Mouse (Mus musculus) forebrain, embryonic 15.5 days (tissue): ENCODE data around the gene Irf9. TPM values are rescaled to one million over a fixed set of nuclear protein-coding genes. Genes with fewer than 3 reads are reported as not detected.

ENCODE experiments used
- ATAC-seq: fragments of 200-750 bp; cut with Nextera tagmentation; replicated peaks from 2 replicates; pipeline ENCODE4 v1.8.0; 2017; ENCODE audit warnings: mild to moderate bottlenecking, moderate TSS enrichment, moderate library complexity
- H3K27ac ChIP-seq: fragments of 300-500 bp; sonication (generic); replicated peaks from 2 replicates; pipeline ENCODE4 v1.5.1; 2015; ENCODE audit warnings: mild to moderate bottlenecking, inconsistent platforms
- H3K27me3 ChIP-seq: fragments of 300-500 bp; sonication (generic); 2 replicates; pipeline ENCODE4 v1.6.1; 2015; ENCODE audit warnings: inconsistent platforms
- H3K36me3 ChIP-seq: fragments of 300-500 bp; sonication (generic); 2 replicates; pipeline ENCODE4 v1.6.1; 2015; ENCODE audit warnings: mild to moderate bottlenecking, inconsistent platforms
- H3K4me1 ChIP-seq: fragments of 300-500 bp; sonication (generic); 2 replicates; pipeline ENCODE4 v1.6.1; 2015; ENCODE audit warnings: inconsistent platforms
- H3K4me2 ChIP-seq: fragments of 300-500 bp; sonication (generic); replicated peaks from 2 replicates; pipeline ENCODE4 v1.6.1; 2015; ENCODE audit warnings: mild to moderate bottlenecking, inconsistent platforms
- H3K4me3 ChIP-seq: fragments of 300-500 bp; sonication (generic); 2 replicates; pipeline ENCODE4 v1.5.1; 2015; ENCODE audit warnings: mild to moderate bottlenecking, inconsistent platforms
- H3K9ac ChIP-seq: fragments of 300-500 bp; sonication (generic); replicated peaks from 2 replicates; pipeline ENCODE4 v1.6.1; 2015; ENCODE audit warnings: mild to moderate bottlenecking, inconsistent platforms
- H3K9me3 ChIP-seq: fragments of 300-500 bp; sonication (generic); 2 replicates; pipeline ENCODE4 v1.6.1; 2016; ENCODE audit warnings: inconsistent platforms
- WGBS: fragments of 180-500 bp; shearing (Covaris S2); methylation state at CpG from one replicate; pipeline ENCODE4 v1.1.7; 2015; ENCODE audit warnings: mixed read lengths; 5-methylcytosine and 5-hydroxymethylcytosine counted together
- polyA plus RNA-seq: library from polyadenylated mRNA; unstranded; fragments of >200 nt; fragmentation: Nextera tagmentation; extraction: Ambion mirVana; gene quantifications from 2 replicates; pipeline ENCODE4 v1.2.1, GENCODE M21; 2015

Gene Irf9
- polyA plus RNA-seq, 1 experiment from 2014 or later, result 7.2 TPM

- peaks cover 80% of the 10 kb centered on the region for H3K36me3 ChIP-seq
These were observed 24.9 kb downstream of the Irf9 start for GRCm38 (mm10) chr14:55628077-55628827.

DNA sequence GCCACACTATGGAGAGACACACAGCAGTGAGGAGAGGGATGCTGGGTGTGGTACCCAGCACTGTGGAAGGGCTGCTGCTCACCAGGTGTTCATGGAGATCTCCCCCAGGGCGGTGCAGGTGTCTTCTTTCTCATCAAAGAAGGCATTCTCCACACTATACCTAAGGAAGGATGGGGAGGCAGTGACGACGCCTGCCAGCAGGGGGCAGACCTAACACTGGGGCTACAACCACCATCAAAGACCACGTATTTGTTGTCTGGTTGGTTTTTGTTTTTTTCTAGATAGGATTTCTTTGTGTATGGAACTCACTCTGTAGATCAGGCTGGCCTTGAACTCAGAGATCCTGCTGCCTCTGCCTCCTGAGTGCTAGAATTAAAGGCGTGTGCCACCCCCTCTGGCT is 25.9 kb downstream of the Irf9 start:
- WGBS, result 49% methylated on average over 5 of the region's 5 CpGs
- no peak for ATAC-seq
- peaks cover 3% of the 10 kb centered on the region for H3K4me1 ChIP-seq
- no peak overlapping the region for H3K4me3 ChIP-seq
- no peaks in the 10 kb centered on the region for H3K9me3 ChIP-seq
- H3K27ac ChIP-seq, result no peak overlapping the region
- no peak overlapping the region for H3K4me2 ChIP-seq
- H3K27me3 ChIP-seq, result no peaks in the 10 kb centered on the region
- peaks cover 84% of the 10 kb centered on the region for H3K36me3 ChIP-seq
- no peak overlapping the region for H3K9ac ChIP-seq

More at GRCm38 (mm10) chr14:55628077-55628827, 24.9 kb downstream of the Irf9 start:
- no peak overlapping the region for H3K9ac ChIP-seq
- 92% methylated on average over 27 of the region's 27 CpGs for WGBS
- no peak overlapping the region for H3K4me2 ChIP-seq
- H3K4me1 ChIP-seq, result no peaks in the 10 kb centered on the region
- ATAC-seq, result no peak
- H3K9me3 ChIP-seq, result no peaks in the 10 kb centered on the region
- no peak overlapping the region for H3K4me3 ChIP-seq
- no peaks in the 10 kb centered on the region for H3K27me3 ChIP-seq
- H3K27ac ChIP-seq, result no peak overlapping the region

DNA sequence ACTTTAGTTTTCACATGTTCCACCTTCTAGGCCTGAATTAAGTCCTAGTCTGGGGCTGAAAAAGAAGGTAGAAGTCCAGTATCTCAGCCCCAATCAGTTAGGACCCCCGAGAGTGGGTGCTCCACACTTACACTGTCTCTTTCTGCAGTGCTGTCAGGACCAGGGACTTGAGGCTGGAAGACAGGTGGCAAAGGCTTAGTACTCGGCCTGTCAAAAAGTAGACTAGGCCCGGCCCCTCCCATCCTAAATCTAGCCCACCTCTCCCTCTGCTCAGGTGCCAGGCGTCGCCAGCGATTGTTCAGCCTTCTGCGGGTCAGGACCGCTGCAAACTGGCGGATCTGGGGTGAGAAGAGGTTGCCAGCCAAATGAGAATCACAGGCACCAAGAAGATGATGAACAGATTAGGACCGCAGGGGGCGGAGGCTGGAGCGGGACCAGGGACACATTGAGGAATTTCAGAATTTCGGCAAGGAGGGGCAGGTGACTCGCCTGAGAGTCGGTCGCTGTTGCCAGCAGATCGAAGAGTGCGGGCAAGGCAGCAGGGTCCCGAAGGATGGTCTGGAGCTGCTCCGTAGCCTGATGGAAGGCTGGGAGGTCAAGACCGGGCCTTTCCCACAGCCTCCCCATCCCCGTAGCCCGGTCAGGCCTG is 31.6 kb downstream of the Irf9 start:
- peaks cover 17% of the 10 kb centered on the region for H3K4me1 ChIP-seq
- H3K4me3 ChIP-seq, result peak overlapping the region; percentile 77
- H3K9me3 ChIP-seq, result no peaks in the 10 kb centered on the region
- peaks cover 67% of the 10 kb centered on the region for H3K36me3 ChIP-seq
- H3K9ac ChIP-seq, result peak overlapping the region; percentile 80
- H3K4me2 ChIP-seq, result peak overlapping the region; percentile 91
- H3K27me3 ChIP-seq, result no peaks in the 10 kb centered on the region
- ATAC-seq, result peak; percentile 85
- H3K27ac ChIP-seq, result peak overlapping the region; percentile 89
- WGBS, result 4% methylated on average over 23 of the region's 23 CpGs

- H3K4me3 ChIP-seq, result peak within 1 kb of the TSS; percentile 77
- H3K27ac ChIP-seq, result peak within 1 kb of the TSS; percentile 89
- H3K9me3 ChIP-seq, result no peaks in the 10 kb centered on the region
- WGBS, result 1% methylated on average over 33 of the region's 33 CpGs
- peaks cover 17% of the 10 kb centered on the region for H3K4me1 ChIP-seq
- ATAC-seq, result peak; percentile 93
- peak within 1 kb of the TSS; percentile 91 for H3K4me2 ChIP-seq
- peaks cover 67% of the 10 kb centered on the region for H3K36me3 ChIP-seq
- no peaks in the 10 kb centered on the region for H3K27me3 ChIP-seq
- H3K9ac ChIP-seq, result peak within 1 kb of the TSS; percentile 80
These were observed 32.2 kb downstream of the Irf9 start, which contains the start of gene Ipo4 for GRCm38 (mm10) chr14:55635523-55636007. Gene Ipo4 (minus strand): TSS chr14:55635957.

DNA sequence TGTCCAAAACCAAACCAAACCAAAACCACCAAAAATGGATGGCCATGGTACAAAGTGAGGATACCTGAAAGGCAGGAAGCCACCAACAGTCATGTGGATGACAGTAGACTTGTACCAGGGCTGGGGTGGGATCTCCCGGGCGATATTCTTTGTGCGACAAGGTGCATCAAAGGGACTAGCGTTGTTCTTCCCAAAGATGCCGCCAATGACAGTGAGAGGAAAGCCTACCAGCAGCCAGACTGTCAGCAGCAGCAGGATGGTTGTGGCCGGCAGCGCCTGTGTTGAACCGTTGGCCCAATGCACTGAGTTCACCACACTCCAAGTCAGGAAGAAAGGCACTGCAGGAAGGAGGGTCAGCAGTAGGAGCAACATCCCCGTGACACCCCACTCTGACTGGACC is 34.4 kb downstream of the Irf9 start, which contains the start of gene Gm49378:
Gene Gm49378, minus strand, starts transcription at position 101 of the 400 bp plus-strand sequence.
- H3K9me3 ChIP-seq, result no peaks in the 10 kb centered on the region
- ATAC-seq, result no peak
- H3K9ac ChIP-seq, result no peak within 1 kb of the TSS
- no peak within 1 kb of the TSS for H3K27ac ChIP-seq
- peaks cover 25% of the 10 kb centered on the region for H3K4me1 ChIP-seq
- no peak within 1 kb of the TSS for H3K4me2 ChIP-seq
- no peaks in the 10 kb centered on the region for H3K27me3 ChIP-seq
- WGBS, result 94% methylated on average over 9 of the region's 9 CpGs
- no peak within 1 kb of the TSS for H3K4me3 ChIP-seq
- H3K36me3 ChIP-seq, result peaks cover 56% of the 10 kb centered on the region

DNA sequence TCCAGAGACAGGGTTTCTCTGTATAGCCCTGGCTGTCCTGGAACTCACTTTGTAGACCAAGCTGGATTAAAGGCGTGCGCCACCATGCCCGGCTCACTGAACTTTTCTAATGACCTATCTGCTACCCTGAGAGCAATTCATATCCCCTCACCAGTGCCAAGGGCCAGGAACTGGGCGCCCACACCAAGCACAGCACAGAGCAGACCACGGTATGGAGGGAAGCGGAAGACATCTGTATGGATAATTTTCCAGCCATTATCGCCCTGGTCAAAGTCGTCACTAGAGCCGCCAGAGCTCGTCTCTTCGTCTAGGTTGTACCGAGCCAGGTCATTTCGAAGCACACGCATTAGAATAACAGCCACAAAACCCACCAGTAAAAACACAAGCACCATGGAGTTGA is 37.4 kb downstream of the Irf9 start:
- H3K9me3 ChIP-seq, result no peaks in the 10 kb centered on the region
- H3K4me2 ChIP-seq, result no peak overlapping the region
- no peaks in the 10 kb centered on the region for H3K27me3 ChIP-seq
- 98% methylated on average over 14 of the region's 14 CpGs for WGBS
- H3K4me1 ChIP-seq, result peaks cover 28% of the 10 kb centered on the region
- no peak overlapping the region for H3K9ac ChIP-seq
- ATAC-seq, result no peak
- no peak overlapping the region for H3K27ac ChIP-seq
- H3K36me3 ChIP-seq, result peaks cover 47% of the 10 kb centered on the region
- H3K4me3 ChIP-seq, result no peak overlapping the region

DNA sequence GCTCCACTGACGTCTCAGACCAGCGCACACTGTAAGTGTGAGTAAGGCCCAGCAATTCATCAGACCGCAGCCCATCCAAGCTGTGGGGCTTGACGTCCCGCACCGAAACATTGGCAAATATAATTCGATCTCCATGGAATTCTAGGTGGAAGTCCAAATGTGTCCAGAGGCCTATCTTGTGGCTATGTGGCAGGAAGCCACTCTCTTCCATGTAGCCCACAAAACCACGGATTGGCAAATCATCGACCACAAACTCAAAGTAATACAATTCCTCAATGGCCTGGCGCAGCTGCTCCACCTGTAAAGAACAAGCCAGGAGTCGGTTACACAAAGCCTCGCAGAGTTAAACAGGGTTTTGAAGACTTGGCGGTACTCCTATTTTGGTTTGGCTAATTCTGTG is 37.9 kb downstream of the Irf9 start:
- H3K9ac ChIP-seq, result no peak overlapping the region
- 97% methylated on average over 13 of the region's 13 CpGs for WGBS
- ATAC-seq, result no peak
- H3K4me1 ChIP-seq, result peaks cover 23% of the 10 kb centered on the region
- H3K27ac ChIP-seq, result no peak overlapping the region
- no peak overlapping the region for H3K4me2 ChIP-seq
- H3K9me3 ChIP-seq, result no peaks in the 10 kb centered on the region
- H3K36me3 ChIP-seq, result peaks cover 45% of the 10 kb centered on the region
- H3K4me3 ChIP-seq, result no peak overlapping the region
- H3K27me3 ChIP-seq, result no peaks in the 10 kb centered on the region

DNA sequence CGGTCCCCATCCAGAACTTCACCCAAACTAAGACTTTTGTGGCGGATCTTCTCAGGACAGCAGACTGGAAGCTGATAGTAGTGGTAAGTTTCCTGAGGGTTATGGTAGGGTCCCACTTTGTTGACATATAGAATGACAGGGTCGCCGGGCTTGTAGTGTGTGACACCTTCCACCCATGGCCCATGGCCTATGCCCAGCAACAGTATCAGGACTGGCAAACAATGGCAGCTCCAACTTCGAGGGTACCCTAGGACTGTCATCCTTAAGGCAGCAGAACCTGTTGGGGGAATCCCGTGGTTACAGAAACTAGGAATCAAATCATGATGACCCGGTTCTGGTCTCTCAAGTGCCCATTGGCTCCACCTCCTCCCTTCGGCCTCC is 39.3 kb downstream of the Irf9 start:
- peaks cover 34% of the 10 kb centered on the region for H3K36me3 ChIP-seq
- 20% methylated on average over 8 of the region's 8 CpGs for WGBS

GRCm38 (mm10) chr14:55643060-55643907 is 39.9 kb downstream of the Irf9 start, which contains the start of gene Tm9sf1:
Gene Tm9sf1 (minus strand): TSS chr14:55643806.
- Histone ChIP-seq H3K9ac (peak within 1 kb of the TSS; percentile 86), H3K27ac (peak within 1 kb of the TSS; percentile 94), H3K4me1 (peaks cover 22% of the 10 kb centered on the region), H3K9me3 (no peaks in the 10 kb centered on the region), H3K4me2 (peak within 1 kb of the TSS; percentile 76), H3K4me3 (peak within 1 kb of the TSS; percentile 71), H3K27me3 (no peaks in the 10 kb centered on the region), H3K36me3 (peaks cover 28% of the 10 kb centered on the region)
- WGBS, result under 1% methylated on average over 83 of the region's 89 CpGs
- peak; percentile 92 for ATAC-seq

More for the DNA sequence above, 39.3 kb downstream of the Irf9 start:
- peaks cover 22% of the 10 kb centered on the region for H3K4me1 ChIP-seq
- H3K4me3 ChIP-seq, result peak overlapping the region; percentile 71
- no peaks in the 10 kb centered on the region for H3K9me3 ChIP-seq
- peak; percentile 57 for ATAC-seq
- peak overlapping the region; percentile 94 for H3K27ac ChIP-seq
- H3K4me2 ChIP-seq, result peak overlapping the region; percentile 76
- no peaks in the 10 kb centered on the region for H3K27me3 ChIP-seq
- peak overlapping the region; percentile 86 for H3K9ac ChIP-seq

DNA sequence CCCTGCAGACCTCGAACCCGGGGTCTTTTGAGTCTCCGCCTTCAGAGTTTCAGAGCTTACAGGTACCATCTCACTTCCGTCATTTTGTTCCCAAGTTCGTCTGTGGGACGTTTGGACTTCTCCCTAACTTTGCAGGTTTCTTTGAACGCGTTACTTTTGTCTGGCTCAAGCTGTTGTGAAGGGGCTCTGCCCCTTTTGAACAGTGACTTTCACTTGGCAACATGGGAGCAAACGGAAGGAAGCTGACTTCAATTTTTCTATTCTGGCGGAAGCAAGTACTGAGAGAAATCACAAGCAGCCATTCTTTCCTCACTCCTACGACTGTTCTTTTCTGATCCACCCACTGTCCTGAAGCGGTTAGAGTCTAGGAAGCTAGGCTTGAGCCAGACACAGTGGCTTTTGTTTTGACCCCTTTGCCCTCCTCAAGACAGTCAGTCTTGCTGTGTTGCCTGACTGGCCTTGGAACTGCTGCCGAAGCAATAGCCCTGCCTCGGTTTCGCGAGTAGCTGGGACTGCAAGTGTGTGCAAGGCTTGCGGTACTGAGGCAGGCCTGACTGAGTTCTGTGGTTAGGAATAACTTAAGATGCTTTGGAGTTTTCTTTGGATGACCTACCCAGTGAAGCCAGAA is 41.0 kb downstream of the Irf9 start:
- H3K36me3 ChIP-seq, result peaks cover 18% of the 10 kb centered on the region
- peaks cover 22% of the 10 kb centered on the region for H3K4me1 ChIP-seq
- H3K4me3 ChIP-seq, result peak overlapping the region; percentile 71
- no peak for ATAC-seq
- no peaks in the 10 kb centered on the region for H3K9me3 ChIP-seq
- no peaks in the 10 kb centered on the region for H3K27me3 ChIP-seq
- H3K27ac ChIP-seq, result no peak overlapping the region
- H3K4me2 ChIP-seq, result peak overlapping the region; percentile 76
- WGBS, result 29% methylated on average over 17 of the region's 17 CpGs
- peak overlapping the region; percentile 86 for H3K9ac ChIP-seq

DNA sequence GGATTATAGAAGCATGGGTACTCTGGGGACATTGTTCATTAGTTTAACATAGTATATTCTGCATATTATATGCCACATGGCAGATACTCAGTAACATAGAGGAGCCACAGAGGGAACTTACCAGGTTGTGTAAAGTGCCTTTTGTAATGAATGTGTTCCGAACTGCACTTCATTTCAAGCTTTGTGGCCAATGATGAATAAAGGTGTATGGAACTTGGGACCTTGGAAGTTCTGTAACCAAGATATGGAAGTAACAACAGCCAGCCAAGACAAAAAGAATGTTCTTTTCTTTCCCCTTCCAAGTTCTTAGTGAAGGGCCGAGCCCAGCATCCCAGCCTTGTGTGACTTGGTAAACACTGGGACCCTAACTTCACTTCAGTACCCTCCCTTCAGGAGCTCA is 46.5 kb downstream of the Irf9 start, which contains the start of gene Tssk4:
Gene Tssk4, plus strand, starts transcription at position 301 of the 400 bp plus-strand sequence.
- no peak within 1 kb of the TSS for H3K9ac ChIP-seq
- H3K4me2 ChIP-seq, result no peak within 1 kb of the TSS
- H3K9me3 ChIP-seq, result no peaks in the 10 kb centered on the region
- H3K27ac ChIP-seq, result no peak within 1 kb of the TSS
- WGBS, result 97% methylated on average over 2 of the region's 2 CpGs
- no peaks in the 10 kb centered on the region for H3K27me3 ChIP-seq
- peaks cover 4% of the 10 kb centered on the region for H3K4me1 ChIP-seq
- no peak for ATAC-seq
- H3K36me3 ChIP-seq, result no peaks in the 10 kb centered on the region
- no peak within 1 kb of the TSS for H3K4me3 ChIP-seq
